Mouse (Mus musculus) lung, adult 2 months (tissue): ENCODE measurements around the gene Krt33b.

Experiments used
- CTCF ChIP-seq: fragments of 200-500 bp; IDR thresholded peaks from 2 replicates; pipeline ENCODE4 v1.5.1; 2011; ENCODE audit warnings: mild to moderate bottlenecking, low read length, control low read depth; ENCODE audit not compliant: insufficient read depth
- POLR2A ChIP-seq: fragments of 200-500 bp; IDR thresholded peaks from 2 replicates; pipeline ENCODE4 v1.6.1; 2011; ENCODE audit warnings: low read depth, mild to moderate bottlenecking, control low read depth, low read length, borderline replicate concordance; ENCODE audit errors: extremely low read depth

GRCm38 (mm10) chr11:99983442-99983841, 46.2 kb downstream of the Krt33b start:
- TF ChIP-seq CTCF, result no peak
- TF ChIP-seq POLR2A, result no peak
